Mouse (Mus musculus): Measurements from ENCODE around the gene Obox5. TPM values are rescaled to one million over a fixed set of nuclear protein-coding genes. Genes with fewer than 3 reads are reported as not detected.
"Not testable (repeated sequence)": the region's sequence is repeated elsewhere in the genome, so short reads cannot be mapped to it uniquely, and the experiment has no call there.

The Obox5 gene
- not detected for total RNA-seq (2021)
- long read RNA-seq, experiment 1 = 0 reads
- long read RNA-seq, experiment 2 = 0 reads

GRCm38 (mm10) chr7:15749831-15750230 is at the start of gene Obox5:
Obox5 (plus strand) TSS chr7:15750131.
- not testable (repeated sequence) for DNase-seq (ENCODE audit: low spot score in 2 of 2)

GRCm38 (mm10) chr7:15749296-15749695 is 635 bp upstream of the Obox5 start:
- DNase-seq (ENCODE audit: low spot score in 2 of 2) = not testable (repeated sequence)

Other genes starting within 250 kb of the Obox5 start
- gene Obox3, start 110.2 kb upstream of the Obox5 start, total RNA-seq (2021) = not detected
- gene Obox6, start 89.5 kb downstream of the Obox5 start, total RNA-seq (2021) = not detected
- not detected for gene Crx, start 129.8 kb downstream of the Obox5 start, total RNA-seq (2021)
- under 1 TPM in 1 of 2 experiments, not detected in 1; 0.16 TPM for gene Crxos, start 132.5 kb downstream of the Obox5 start, total RNA-seq (2021)
- 1,000 to 10,000 TPM; 1,721 to 1,761 TPM for gene Selenow, start 172.3 kb downstream of the Obox5 start, total RNA-seq (2021)
- gene Nop53, start 195.9 kb downstream of the Obox5 start, total RNA-seq (2021) = 100 to 1,000 TPM; 109 to 115 TPM
- gene Ehd2, start 217.4 kb downstream of the Obox5 start, total RNA-seq (2021) = 1 to 10 TPM; 7.0 to 9.3 TPM

Data from layer of hippocampus, postnatal 14 days (tissue).